Mouse (Mus musculus) kidney, adult 2 months (tissue): Measurements from ENCODE around the gene Jpt2. TPM values are rescaled to one million over a fixed set of nuclear protein-coding genes. Genes with fewer than 3 reads are reported as not detected.

Source experiments
- DNase-seq: peaks from one replicate; pipeline ENCODE4 v3.0.0; 2021
- H3K27ac ChIP-seq: fragments of 200-500 bp; 2 replicates; pipeline ENCODE4 v1.5.1; 2012; ENCODE audit warnings: low read depth, low read length, control low read depth, inconsistent platforms; ENCODE audit not compliant: insufficient read depth
- H3K27me3 ChIP-seq: fragments of 200-500 bp; replicated peaks from 2 replicates; pipeline ENCODE4 v1.6.1; 2012; ENCODE audit warnings: mild to moderate bottlenecking, moderate library complexity, low read length, inconsistent platforms; ENCODE audit not compliant: control insufficient read depth, insufficient read depth
- H3K36me3 ChIP-seq: fragments of 200-500 bp; 2 replicates; pipeline ENCODE4 v1.6.1; 2012; ENCODE audit warnings: mild to moderate bottlenecking, moderate library complexity, low read length, inconsistent platforms; ENCODE audit not compliant: control insufficient read depth, insufficient read depth
- H3K4me1 ChIP-seq: fragments of 200-500 bp; 2 replicates; pipeline ENCODE4 v1.6.1; 2011; ENCODE audit warnings: low read length; ENCODE audit not compliant: control insufficient read depth, insufficient read depth
- H3K4me3 ChIP-seq: fragments of 200-500 bp; 2 replicates; pipeline ENCODE4 v1.5.1; 2011; ENCODE audit warnings: mild to moderate bottlenecking, low read depth, low read length, control low read depth; ENCODE audit not compliant: insufficient read depth
- CTCF ChIP-seq: fragments of 200-500 bp; conservative IDR thresholded peaks from 2 replicates; pipeline ENCODE4 v1.5.1; 2011; ENCODE audit warnings: low read depth, mild to moderate bottlenecking, control low read depth, low read length, moderate library complexity, mixed read lengths; ENCODE audit not compliant: insufficient read depth, insufficient read length
- POLR2A ChIP-seq: fragments of 200-500 bp; IDR thresholded peaks from one replicate; pipeline ENCODE4 v1.6.1; 2011; ENCODE audit warnings: low read depth, low read length, control low read depth
- WGBS: fragments of 180-500 bp; shearing (Covaris S2); methylation state at CpG from one replicate; pipeline ENCODE4 v1.1.7; 2018; 5-methylcytosine and 5-hydroxymethylcytosine counted together
- polyA plus RNA-seq: library from polyadenylated mRNA; depleted of rRNA; stranded (reverse); fragments of >200 nt; gene quantifications from 2 replicates; pipeline ENCODE4 v1.2.3, GENCODE M21; 2012; rRNA removed

Gene Jpt2
- 23.8 and 31.0 TPM in 2 replicates for polyA plus RNA-seq

DNA sequence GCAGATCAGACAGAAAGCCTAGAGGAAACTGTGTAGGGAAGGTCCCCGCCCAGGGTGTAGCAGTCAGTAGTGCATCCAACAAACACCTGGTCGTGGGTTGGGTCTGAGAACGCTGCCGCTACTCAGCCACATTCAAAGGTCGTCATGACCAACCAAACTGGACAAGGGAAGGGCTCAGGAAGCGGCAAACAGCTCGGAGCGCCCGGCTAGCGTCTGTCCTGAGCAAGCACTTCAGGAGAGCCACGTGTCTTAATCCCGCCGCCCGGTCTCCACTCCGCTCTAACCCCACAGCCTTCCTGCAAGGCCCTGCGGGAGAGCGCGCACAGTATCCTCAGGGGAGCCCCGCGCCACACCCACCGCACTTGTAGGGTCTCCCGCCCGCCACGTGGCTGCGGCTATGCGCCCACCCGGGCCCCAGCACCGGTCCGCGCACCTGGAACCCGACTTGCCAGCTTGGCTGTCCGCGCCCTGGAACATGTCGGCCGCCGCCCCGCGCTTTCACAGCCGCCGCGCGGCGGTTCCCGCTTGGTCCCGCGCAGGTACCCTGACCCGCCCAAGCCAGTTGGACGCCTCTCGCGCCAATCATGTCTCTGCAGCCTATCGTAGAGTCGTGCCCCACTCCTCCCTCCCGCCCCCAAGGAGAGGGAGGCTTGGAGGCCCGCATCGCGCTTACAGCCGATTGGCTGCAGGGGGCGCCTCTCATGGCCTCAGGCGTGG is at the start of gene Jpt2:
TSS of gene Jpt2 (minus strand) at position 555 of the 717 bp plus-strand sequence.
- Histone ChIP-seq H3K4me1 (peaks cover 2% of the 10 kb centered on the region; the same call in 1 of the 2 replicates), H3K27me3 (no peaks in the 10 kb centered on the region), H3K4me3 (peak within 1 kb of the TSS; percentile 80), H3K36me3 (no peaks in the 10 kb centered on the region; the same call in 1 of the 2 replicates), H3K27ac (peak within 1 kb of the TSS; percentile 53)
- WGBS = 1% methylated on average over 53 of the region's 59 CpGs
- TF ChIP-seq CTCF (no peak; the same call in 1 of the 2 replicates), POLR2A (no peak)
- DNase-seq = peak; percentile 99

DNA sequence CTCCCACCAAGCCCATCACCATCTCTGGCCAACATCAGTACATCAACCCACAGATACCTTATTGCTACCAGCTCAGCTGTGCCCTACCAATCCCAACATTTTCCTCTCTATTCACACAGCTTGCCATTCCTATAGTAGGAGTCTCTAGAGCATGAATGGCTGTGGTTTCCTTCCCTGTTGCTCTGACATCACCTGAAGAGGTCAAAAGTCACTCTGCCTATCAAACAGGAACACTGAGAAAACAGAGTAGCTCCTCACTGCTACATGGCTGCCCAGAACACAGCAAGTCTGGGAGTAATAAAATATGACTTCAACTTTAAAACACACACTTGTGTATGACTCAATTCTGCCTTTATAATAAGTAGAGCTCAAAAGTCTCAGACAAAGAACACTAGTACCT is 47.0 kb upstream of the Jpt2 start:
- Histone ChIP-seq H3K4me3 (no peak overlapping the region), H3K4me1 (no peaks in the 10 kb centered on the region; the same call in 1 of the 2 replicates), H3K27ac (no peak overlapping the region), H3K27me3 (no peaks in the 10 kb centered on the region), H3K36me3 (no peaks in the 10 kb centered on the region; the same call in none of the 2 replicates)
- no peak for DNase-seq
- TF ChIP-seq POLR2A = no peak
- no peak for TF ChIP-seq CTCF

DNA sequence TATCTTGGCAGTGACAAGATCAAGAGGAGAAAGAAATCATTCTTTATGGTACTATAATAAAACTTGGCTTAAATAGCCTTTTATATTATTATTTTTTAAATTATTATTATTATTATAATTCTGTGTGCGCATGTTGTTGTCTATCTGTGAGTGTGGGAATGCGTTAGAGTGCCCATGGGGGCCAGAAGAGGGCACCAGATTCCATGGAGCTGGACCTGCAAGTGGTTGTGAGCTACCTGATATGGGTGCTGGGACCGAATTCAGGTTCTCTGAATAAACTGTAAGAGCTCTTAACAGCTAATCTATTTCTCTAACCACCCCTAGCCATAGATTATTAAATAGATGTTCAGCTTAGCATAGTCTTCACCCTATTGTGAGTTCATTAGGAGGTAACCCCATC is 44.6 kb upstream of the Jpt2 start:
- DNase-seq = no peak
- no peaks in the 10 kb centered on the region for H3K27me3 ChIP-seq
- no peak overlapping the region for H3K4me3 ChIP-seq
- 94% methylated on average over 3 of the region's 3 CpGs for WGBS
- H3K27ac ChIP-seq = no peak overlapping the region
- no peaks in the 10 kb centered on the region; the same call in 1 of the 2 replicates for H3K4me1 ChIP-seq
- peaks cover 2% of the 10 kb centered on the region for H3K36me3 ChIP-seq
- no peak for TF ChIP-seq POLR2A
- TF ChIP-seq CTCF = no peak

DNA sequence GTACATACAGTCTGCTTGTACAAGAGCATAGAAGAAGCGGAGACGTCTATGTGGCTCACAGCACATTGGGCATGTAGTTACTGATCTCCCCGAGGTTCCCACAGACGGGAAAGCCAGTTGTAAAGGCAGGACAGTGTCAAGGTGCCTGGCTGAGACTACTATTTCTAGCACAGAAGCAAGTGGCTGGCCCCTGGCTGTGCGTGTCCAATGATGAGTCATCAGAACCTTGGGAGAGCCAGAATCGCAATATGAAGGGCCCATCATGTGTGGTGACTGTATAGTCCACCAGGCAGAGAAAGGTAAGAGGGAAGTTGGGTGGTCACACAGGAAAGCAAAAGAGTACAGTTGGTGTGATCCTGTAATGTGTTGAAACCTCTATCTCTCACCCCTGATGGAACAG is 34.2 kb upstream of the Jpt2 start:
- Histone ChIP-seq H3K27me3 (no peaks in the 10 kb centered on the region), H3K27ac (no peak overlapping the region), H3K36me3 (peaks cover 22% of the 10 kb centered on the region), H3K4me1 (0 out of 2 replicates have a peak, but pooled peaks cover 3% of the 10 kb centered on the region), H3K4me3 (no peak overlapping the region)
- TF ChIP-seq CTCF = no peak
- no peak for TF ChIP-seq POLR2A
- 93% methylated on average over 6 of the region's 6 CpGs for WGBS
- no peak for DNase-seq

DNA sequence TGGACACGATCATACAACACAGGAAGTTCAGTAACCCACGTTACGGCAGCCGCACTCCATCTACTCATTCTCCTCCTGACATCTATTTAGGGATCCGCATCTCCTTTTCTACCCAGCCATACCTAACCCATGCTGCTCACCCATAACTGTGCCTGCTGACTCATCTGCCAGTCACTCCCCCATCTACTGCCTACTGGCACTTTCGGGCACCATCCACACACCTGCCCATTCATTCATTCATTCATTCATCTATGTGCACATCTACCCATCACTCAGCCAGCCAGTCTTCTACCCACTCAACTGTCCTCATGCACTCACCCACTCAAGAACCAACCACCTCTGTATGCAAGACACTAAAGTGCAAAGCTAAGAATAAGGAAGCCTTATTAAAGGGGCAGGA is 26.7 kb upstream of the Jpt2 start:
- H3K27me3 ChIP-seq = no peaks in the 10 kb centered on the region
- H3K4me3 ChIP-seq = no peak overlapping the region
- TF ChIP-seq CTCF = no peak
- TF ChIP-seq POLR2A = no peak
- no peak overlapping the region for H3K27ac ChIP-seq
- 91% methylated on average over 6 of the region's 6 CpGs for WGBS
- DNase-seq = no peak
- H3K36me3 ChIP-seq = peaks cover 5% of the 10 kb centered on the region
- no peaks in the 10 kb centered on the region for H3K4me1 ChIP-seq

DNA sequence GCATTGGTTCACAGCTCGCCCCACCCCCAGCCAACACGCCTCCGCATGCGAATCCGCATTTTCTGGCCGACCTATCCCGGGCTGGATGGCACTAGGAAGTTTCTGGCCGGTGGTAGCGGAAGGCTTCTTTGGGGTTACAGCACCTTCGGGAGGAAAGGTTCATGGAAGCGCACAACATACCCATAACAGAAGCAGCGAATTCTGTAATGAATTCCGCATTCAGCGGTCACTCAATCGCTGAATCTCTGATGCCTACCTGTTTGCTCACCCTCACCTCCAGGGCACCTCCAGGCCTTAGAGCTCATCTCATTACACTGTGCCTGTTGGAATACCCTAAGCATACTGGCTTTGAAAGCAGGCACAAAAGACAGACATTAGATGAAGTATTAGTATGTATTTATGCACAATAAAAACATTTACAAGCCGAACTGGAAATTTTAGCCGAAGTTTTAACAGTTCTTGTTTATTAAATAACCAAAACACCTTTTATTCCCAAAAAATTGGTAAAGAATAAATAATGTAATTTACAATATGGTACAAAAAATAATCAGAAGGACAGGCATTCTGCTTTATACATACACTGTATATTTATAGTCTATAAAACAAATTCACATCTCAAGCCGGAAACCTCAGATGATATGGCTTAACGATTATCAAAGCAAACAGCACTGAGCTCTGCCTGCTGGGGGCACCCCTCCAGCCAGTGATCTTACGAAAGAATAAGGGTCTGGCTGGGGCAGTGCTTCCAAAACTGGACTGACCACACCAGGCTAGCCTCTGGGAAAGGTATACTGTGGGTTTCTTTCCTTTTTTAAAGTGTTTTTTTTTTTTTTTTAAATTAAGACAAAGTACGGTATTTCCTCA is 595 bp upstream of the Jpt2 start:
- Histone ChIP-seq H3K4me1 (peaks cover 2% of the 10 kb centered on the region; the same call in 1 of the 2 replicates), H3K4me3 (peak overlapping the region; percentile 54), H3K36me3 (no peaks in the 10 kb centered on the region), H3K27me3 (no peaks in the 10 kb centered on the region), H3K27ac (peak overlapping the region; percentile 34; the same call in 1 of the 2 replicates)
- WGBS = 12% methylated on average over 21 of the region's 21 CpGs
- no peak for TF ChIP-seq CTCF
- no peak for TF ChIP-seq POLR2A
- no peak for DNase-seq

DNA sequence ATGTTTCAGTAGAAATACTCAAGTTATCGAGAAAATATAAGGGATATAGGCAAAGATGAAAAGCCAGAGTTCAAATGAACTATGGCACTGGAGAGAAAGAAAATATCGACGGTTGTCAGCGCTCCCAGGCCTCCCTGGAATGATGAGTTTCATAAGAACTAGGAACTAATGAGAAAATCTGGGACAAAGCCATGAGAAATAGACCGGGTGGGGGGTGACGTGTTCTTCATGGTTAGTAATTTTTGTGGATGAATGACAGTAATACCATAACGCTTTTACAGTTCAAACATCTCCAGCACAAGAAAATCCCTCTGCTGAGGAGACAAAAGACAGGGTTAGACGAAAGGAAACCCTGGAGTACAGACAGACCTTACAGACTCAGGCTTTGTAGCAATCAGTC is 1.1 kb downstream of the Jpt2 start:
- H3K27me3 ChIP-seq = no peaks in the 10 kb centered on the region
- H3K36me3 ChIP-seq = no peaks in the 10 kb centered on the region; the same call in 1 of the 2 replicates
- no peak for DNase-seq
- no peak for TF ChIP-seq POLR2A
- 36% methylated on average over 8 of the region's 8 CpGs for WGBS
- H3K4me1 ChIP-seq = peaks cover 2% of the 10 kb centered on the region; the same call in 1 of the 2 replicates
- H3K27ac ChIP-seq = no peak overlapping the region
- no peak overlapping the region for H3K4me3 ChIP-seq
